Mouse (Mus musculus) CH12.LX (cell line): ENCODE results near the gene Gria3. TPM values are rescaled to one million over a fixed set of nuclear protein-coding genes. Genes with fewer than 3 reads are reported as not detected.

Experiments
- DNase-seq: peaks from one replicate; pipeline ENCODE4 v3.0.0-alpha.2; 2013; ENCODE audit errors: extremely low read depth
- H3K27ac ChIP-seq: 2 replicates; pipeline ENCODE4 v1.5.1; 2012; ENCODE audit warnings: low read depth, mild to moderate bottlenecking, control low read depth, moderate library complexity; ENCODE audit not compliant: insufficient read depth
- H3K27me3 ChIP-seq: replicated peaks from 2 replicates; pipeline ENCODE3; 2012; ENCODE audit warnings: inconsistent platforms
- H3K36me3 ChIP-seq, 2 experiments: replicated peaks in 1 of 2; 2 replicates each; pipeline versions ENCODE3 to v1.6.1; 2012; ENCODE audit warnings: inconsistent platforms in 1 of 2, low read length in 1 of 2, mild to moderate bottlenecking in 1 of 2, mixed read lengths in 1 of 2, moderate library complexity in 1 of 2; ENCODE audit not compliant: control insufficient read depth in 1 of 2, insufficient read depth in 1 of 2
- H3K4me1 ChIP-seq, 2 experiments: 2 replicates each; pipeline ENCODE4 v1.6.1; 2012; ENCODE audit warnings: inconsistent platforms in 1 of 2, moderate library complexity in 1 of 2; ENCODE audit not compliant: insufficient read depth in 2 of 2, control insufficient read depth in 1 of 2
- H3K4me2 ChIP-seq: 2 replicates; pipeline ENCODE4 v1.6.1; 2012; ENCODE audit warnings: low read depth, mild to moderate bottlenecking, control low read depth; ENCODE audit not compliant: poor library complexity, insufficient read depth, severe bottlenecking
- H3K4me3 ChIP-seq, 3 experiments: fragments of 150-350 bp in 1 of 3; sonication (generic) in 1 of 3; replicated peaks in 1 of 3; 2 replicates each; pipeline versions ENCODE3 to v1.5.1; 2011 to 2012; ENCODE audit warnings: low read depth in 2 of 3, low read length in 2 of 3, mild to moderate bottlenecking in 2 of 3, moderate library complexity in 2 of 3, control low read depth in 1 of 3, improper control_type of control experiment in 1 of 3, inconsistent platforms in 1 of 3, mixed read lengths in 1 of 3; ENCODE audit not compliant: poor library complexity in 1 of 3
- H3K79me2 ChIP-seq: replicated peaks from 2 replicates; pipeline ENCODE4 v1.6.1; 2012; ENCODE audit warnings: mild to moderate bottlenecking, moderate library complexity; ENCODE audit not compliant: control insufficient read depth, poor library complexity, insufficient read depth, severe bottlenecking; ENCODE audit errors: extremely low read depth
- H3K9ac ChIP-seq: 2 replicates; pipeline ENCODE4 v1.6.1; 2012; ENCODE audit warnings: low read depth, mild to moderate bottlenecking, control low read depth, moderate library complexity; ENCODE audit not compliant: insufficient read depth
- H3K9me3 ChIP-seq: replicated peaks from 2 replicates; pipeline ENCODE3; 2012; ENCODE audit warnings: low read length, inconsistent platforms, mixed read lengths
- E2F4 ChIP-seq: IDR thresholded peaks from 2 replicates; pipeline ENCODE4 v1.6.1; 2011; ENCODE audit warnings: low read depth, low read length, improper control_type of control experiment; ENCODE audit not compliant: insufficient replicate concordance
- HCFC1 ChIP-seq: IDR thresholded peaks from 2 replicates; pipeline ENCODE4 v1.6.1; 2012; ENCODE audit warnings: low read depth, mild to moderate bottlenecking, inconsistent platforms, low read length, improper control_type of control experiment
- IRF4 ChIP-seq: IDR thresholded peaks from 2 replicates; pipeline ENCODE4 v1.6.1; 2014; ENCODE audit warnings: low read depth, mild to moderate bottlenecking, inconsistent platforms, low read length, improper control_type of control experiment
- JUN ChIP-seq: IDR thresholded peaks from 2 replicates; pipeline ENCODE4 v1.6.1; 2011; ENCODE audit warnings: low read depth, mild to moderate bottlenecking, low read length, improper control_type of control experiment, moderate library complexity; ENCODE audit not compliant: insufficient read depth
- JUND ChIP-seq: conservative IDR thresholded peaks from 2 replicates; pipeline ENCODE4 v1.6.1; 2011; ENCODE audit warnings: low read depth, low read length, improper control_type of control experiment
- MXI1 ChIP-seq: IDR thresholded peaks from 2 replicates; pipeline ENCODE4 v1.6.1; 2011; ENCODE audit warnings: mild to moderate bottlenecking, low read depth, low read length, improper control_type of control experiment
- POLR2A ChIP-seq: IDR thresholded peaks from 2 replicates; pipeline ENCODE4 v1.6.1; 2011; ENCODE audit warnings: low read depth, mild to moderate bottlenecking, improper control_type of control experiment, low read length
- POLR2AphosphoS2 ChIP-seq: IDR thresholded peaks from 2 replicates; pipeline ENCODE4 v1.6.1; 2011; ENCODE audit warnings: low read depth, low read length, improper control_type of control experiment
- RAD21 ChIP-seq: IDR thresholded peaks from 2 replicates; pipeline ENCODE4 v1.6.1; 2011; ENCODE audit warnings: low read depth, mild to moderate bottlenecking, low read length, improper control_type of control experiment, moderate library complexity
- SIN3A ChIP-seq: IDR thresholded peaks from 2 replicates; pipeline ENCODE4 v1.6.1; 2012; ENCODE audit warnings: low read length, improper control_type of control experiment, inconsistent platforms
- TBP ChIP-seq: conservative IDR thresholded peaks from 2 replicates; pipeline ENCODE4 v1.6.1; 2011; ENCODE audit warnings: low read depth, low read length, improper control_type of control experiment
- TCF12 ChIP-seq: IDR thresholded peaks from 2 replicates; pipeline ENCODE4 v1.6.1; 2014; ENCODE audit warnings: low read depth, mild to moderate bottlenecking, inconsistent platforms, low read length, improper control_type of control experiment
- UBTF ChIP-seq: IDR thresholded peaks from 2 replicates; pipeline ENCODE4 v1.6.1; 2012; ENCODE audit warnings: low read depth, mild to moderate bottlenecking, inconsistent platforms, low read length, improper control_type of control experiment, moderate library complexity
- USF2 ChIP-seq: conservative IDR thresholded peaks from 2 replicates; pipeline ENCODE4 v1.6.1; 2011; ENCODE audit warnings: low read depth, low read length, improper control_type of control experiment
- ZMIZ1 ChIP-seq: IDR thresholded peaks from 2 replicates; pipeline ENCODE4 v1.6.1; 2012; ENCODE audit warnings: low read depth, mild to moderate bottlenecking, inconsistent platforms, low read length, improper control_type of control experiment
- dilution Hi-C: fragments of 300-500 bp; cut with MboI; formaldehyde crosslinking; loops from 2 replicates; pipeline ENCODE4 v1.14.3; 2020; ENCODE audit warnings: low sequenced_read_pairs; ENCODE audit not compliant: extremely low pct_unique_long_range_greater_than_20kb, extremely low pct_ligation_motif_present
- in situ Hi-C: fragments of 300-500 bp; cut with MboI; formaldehyde crosslinking; loops from 3 replicates; pipeline ENCODE4 v1.14.3; 2019; ENCODE audit warnings: low sequenced_read_pairs, low pct_ligation_motif_present, low pct_unique_long_range_greater_than_20kb, mixed read lengths
- polyA plus RNA-seq: library from polyadenylated mRNA; unstranded; fragments of >175 nt; gene quantifications from 2 replicates; pipeline ENCODE4 v1.2.1, GENCODE M21; 2012; ENCODE audit warnings: low read depth; ENCODE audit not compliant: insufficient read length
- total RNA-seq, 2 experiments: library from RNA; depleted of rRNA; stranded (reverse); fragments of 300-350 nt in 1 of 2; fragments of >200 nt in 1 of 2; gene quantifications; 2 replicates each; pipeline ENCODE4 v1.2.3; 2012 to 2014

Gene Gria3
- total and polyA plus RNA-seq, 3 experiments = 0.05 to 0.07 TPM; not detected in 1

DNA sequence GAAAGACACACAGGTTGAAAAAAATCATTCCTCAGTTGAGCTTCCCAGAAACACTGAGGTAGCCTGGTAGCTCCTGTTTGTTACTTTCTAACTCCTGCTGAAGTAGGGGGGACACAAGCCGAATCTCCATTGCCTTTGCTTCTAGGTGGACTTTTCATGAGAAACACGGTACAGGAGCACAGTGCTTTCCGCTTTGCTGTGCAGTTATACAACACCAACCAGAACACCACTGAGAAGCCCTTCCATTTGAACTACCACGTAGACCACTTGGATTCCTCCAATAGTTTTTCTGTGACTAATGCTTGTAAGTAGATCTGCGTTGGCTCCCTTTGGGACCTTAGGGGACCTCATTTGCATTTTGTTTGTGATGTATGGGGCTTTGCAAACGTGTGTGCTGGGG lies 2.0 kb downstream of the Gria3 start:
- H3K79me2 ChIP-seq = no peaks in the 10 kb centered on the region
- no peak overlapping the region for H3K4me2 ChIP-seq
- no peak overlapping the region for H3K27ac ChIP-seq
- no peaks in the 10 kb centered on the region for H3K27me3 ChIP-seq
- H3K36me3 ChIP-seq = no peaks in the 10 kb centered on the region
- no peak overlapping the region for H3K4me3 ChIP-seq
- TF ChIP-seq HCFC1 (no peak), JUN (no peak), TCF12 (no peak), USF2 (no peak), MXI1 (no peak), SIN3A (no peak), UBTF (no peak), POLR2A (no peak), POLR2AphosphoS2 (no peak)
- no peaks in the 10 kb centered on the region for H3K9me3 ChIP-seq
- no peak overlapping the region for H3K9ac ChIP-seq
- dilution Hi-C loops = no loop called here
- H3K4me1 ChIP-seq = peaks cover 2 to 12% of the 10 kb centered on the region in 2 experiments; a peak in 3 of 4 replicates
- in situ Hi-C loops = no loop called here
- no peak for DNase-seq

DNA sequence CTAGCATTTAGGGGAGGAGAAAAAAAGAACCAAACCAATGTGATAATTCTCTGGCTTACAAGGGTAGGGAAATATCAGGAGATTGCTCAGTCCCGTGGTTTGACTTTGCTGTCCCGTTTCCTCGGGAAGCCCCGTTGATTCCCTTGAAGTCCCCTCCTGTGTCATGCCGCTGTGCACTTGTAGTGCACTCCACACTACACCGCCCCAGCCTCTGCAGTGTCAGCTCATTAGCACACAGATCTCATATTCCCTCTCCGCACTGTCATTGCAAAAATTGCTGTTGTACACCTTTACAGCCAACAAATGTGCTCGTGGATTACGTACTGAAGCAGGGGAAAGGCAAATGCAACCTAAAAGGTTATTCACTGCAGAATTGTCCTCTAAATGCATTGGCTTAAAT lies 5.6 kb downstream of the Gria3 start:
- H3K4me3 ChIP-seq = no peak overlapping the region
- no peaks in the 10 kb centered on the region for H3K79me2 ChIP-seq
- no peak overlapping the region for H3K9ac ChIP-seq
- no peaks in the 10 kb centered on the region for H3K36me3 ChIP-seq
- dilution Hi-C loops (no loop called here), in situ Hi-C loops (no loop called here)
- no peak overlapping the region for H3K4me2 ChIP-seq
- DNase-seq = no peak
- TF ChIP-seq RAD21 (no peak), IRF4 (no peak)
- H3K9me3 ChIP-seq = no peaks in the 10 kb centered on the region
- H3K27me3 ChIP-seq = no peaks in the 10 kb centered on the region
- peaks cover 2 to 9% of the 10 kb centered on the region in 2 experiments; a peak in 3 of 4 replicates for H3K4me1 ChIP-seq
- H3K27ac ChIP-seq = no peak overlapping the region

DNA sequence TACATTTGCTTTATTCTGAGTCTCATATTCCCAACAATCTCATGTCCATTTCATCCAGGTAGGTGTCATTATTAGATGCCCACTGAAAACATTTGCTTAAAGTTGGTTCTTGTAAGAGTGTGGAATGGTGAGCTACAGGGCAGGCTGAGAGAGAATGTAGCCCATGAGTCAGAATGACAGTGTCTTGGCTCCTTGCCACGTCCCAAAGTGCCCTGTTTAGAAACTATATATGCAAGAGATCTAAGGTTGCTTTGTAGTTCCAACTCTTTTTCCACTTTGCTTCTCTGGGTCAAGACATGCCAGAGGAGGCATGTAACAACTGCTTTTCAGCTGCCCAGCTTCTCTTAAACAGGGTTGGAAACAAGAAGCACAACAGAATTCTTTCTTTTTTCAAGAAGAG lies 9.1 kb downstream of the Gria3 start:
- Histone ChIP-seq H3K9me3 (no peaks in the 10 kb centered on the region), H3K27ac (no peak overlapping the region), H3K36me3 (no peaks in the 10 kb centered on the region), H3K79me2 (no peaks in the 10 kb centered on the region), H3K4me2 (no peak overlapping the region), H3K4me1 (peaks cover 0 to 4% of the 10 kb centered on the region in 2 experiments; a peak in 1 of 4 replicates), H3K27me3 (no peaks in the 10 kb centered on the region), H3K4me3 (no peak overlapping the region), H3K9ac (no peak overlapping the region)
- in situ Hi-C loops = no loop called here
- no peak for DNase-seq
- dilution Hi-C loops = no loop called here
- TF ChIP-seq SIN3A (no peak), MXI1 (no peak), UBTF (no peak), JUND (no peak), E2F4 (no peak), TBP (no peak), HCFC1 (no peak), ZMIZ1 (no peak)
